Mouse (Mus musculus) liver, embryonic 14.5 days (tissue): Measurements from ENCODE around the gene Bcl3.
A peak's percentile ranks its signal among the peaks of the same experiment; 100 is the strongest.

Experiments used
- CTCF ChIP-seq: IDR thresholded peaks from 2 replicates; pipeline ENCODE4 v1.5.1; 2016; ENCODE audit warnings: antibody characterized with exemption, low read depth, control low read depth
- EP300 ChIP-seq: IDR thresholded peaks from 2 replicates; pipeline ENCODE4 v1.6.1; 2016; ENCODE audit warnings: antibody characterized with exemption, low read depth

- TF ChIP-seq CTCF: peak; percentile 54
- no peak for TF ChIP-seq EP300
These were observed 49.5 kb upstream of the Bcl3 start for GRCm38 (mm10) chr7:19871943-19872601.
